Mouse (Mus musculus) G1E (cell line): ENCODE results near the gene Col4a1.

Experiments used
- CTCF ChIP-seq: IDR thresholded peaks from 2 replicates; pipeline ENCODE4 v1.5.1; 2012; ENCODE audit warnings: low read depth, low read length, inconsistent platforms, mixed read lengths
- GATA1 ChIP-seq: IDR thresholded peaks from 2 replicates; pipeline ENCODE4 v1.6.1; 2012; ENCODE audit warnings: borderline replicate concordance, low read length, inconsistent platforms, mixed read lengths
- POLR2AphosphoS5 ChIP-seq: IDR thresholded peaks from 2 replicates; pipeline ENCODE4 v1.6.1; 2012; ENCODE audit warnings: low read depth, low read length, inconsistent platforms; ENCODE audit not compliant: insufficient replicate concordance
- TAL1 ChIP-seq: conservative IDR thresholded peaks from 2 replicates; pipeline ENCODE4 v1.6.1; 2012; ENCODE audit warnings: low read depth, low read length, inconsistent platforms, mixed read lengths

DNA sequence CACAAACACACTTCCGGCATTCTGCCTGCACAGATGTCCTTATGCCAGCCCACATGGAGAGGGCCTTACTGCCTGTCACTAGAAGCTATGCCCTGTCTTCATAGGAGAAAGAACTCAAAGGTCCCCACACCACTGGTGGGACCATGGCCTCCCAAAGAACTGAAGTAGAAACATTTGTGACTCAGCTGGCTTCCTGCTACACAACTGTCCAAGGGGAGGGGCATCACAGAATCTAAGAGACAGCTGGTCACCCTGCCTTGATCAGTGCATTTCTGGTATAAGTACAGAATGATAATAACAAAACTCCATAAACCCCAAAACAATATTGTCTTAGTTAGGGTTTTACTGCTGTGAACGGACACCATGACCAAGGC lies 156.3 kb downstream of the Col4a1 start:
- no peak for TF ChIP-seq GATA1
- TF ChIP-seq CTCF: no peak
- TF ChIP-seq TAL1: no peak
- TF ChIP-seq POLR2AphosphoS5: no peak
